Mouse (Mus musculus): ENCODE results near the gene Trmo. TPM values are rescaled to one million over a fixed set of nuclear protein-coding genes. Genes with fewer than 3 reads are reported as not detected.

Trmo gene
- polyA plus RNA-seq (2014; fragmentation: Nextera tagmentation; extraction: Ambion mirVana), result 8.4 and 11.5 TPM in 2 replicates

- ATAC-seq (replicated peaks; ENCODE audit: insufficient number of reproducible peaks, low FRiP score, low TSS enrichment), result peak; percentile 91
Observed at GRCm38 (mm10) chr4:46389013-46389611, at the start of gene Trmo. TSS of gene Trmo (minus strand) at chr4:46389437.

GRCm38 (mm10) chr4:46432339-46433036 is 43.3 kb upstream of the Trmo start:
- no peak overlapping the region for H3K4me3 ChIP-seq (ENCODE audit: low read depth, low read length)
- no peak overlapping the region for H3K9ac ChIP-seq (ENCODE audit: low read depth, low read length)
- peak; percentile 86 for ATAC-seq (replicated peaks; ENCODE audit: insufficient number of reproducible peaks, low FRiP score, low TSS enrichment)
- H3K27me3 ChIP-seq (ENCODE audit: control insufficient read depth, insufficient read depth, low read length), result no peaks in the 10 kb centered on the region
- no peaks in the 10 kb centered on the region for H3K9me3 ChIP-seq (replicated peaks; ENCODE audit: control insufficient read depth, low read length)
- H3K36me3 ChIP-seq (ENCODE audit: control insufficient read depth, insufficient read depth, low read length), result no peaks in the 10 kb centered on the region
- H3K4me1 ChIP-seq (ENCODE audit: control insufficient read depth, insufficient read depth, low read length), result no peaks in the 10 kb centered on the region
- H3K27ac ChIP-seq (ENCODE audit: low read depth, low read length), result peak overlapping the region; percentile 62; the same call in 1 of the 2 replicates
- H3K4me2 ChIP-seq, result peak overlapping the region; percentile 12; the same call in 1 of the 2 replicates
- WGBS (ENCODE audit: insufficient replicate concordance), result 63% methylated on average over 12 of the region's 12 CpGs

More at GRCm38 (mm10) chr4:46389013-46389611, at the start of gene Trmo:
- H3K4me3 ChIP-seq (ENCODE audit: low read depth, low read length), result peak within 1 kb of the TSS; percentile 71
- H3K36me3 ChIP-seq (ENCODE audit: control insufficient read depth, insufficient read depth, low read length), result peaks cover 5% of the 10 kb centered on the region; the same call in 1 of the 2 replicates
- peak within 1 kb of the TSS; percentile 94 for H3K9ac ChIP-seq (ENCODE audit: low read depth, low read length)
- H3K9me3 ChIP-seq (replicated peaks; ENCODE audit: control insufficient read depth, low read length), result no peaks in the 10 kb centered on the region
- under 1% methylated on average over 56 of the region's 56 CpGs for WGBS (ENCODE audit: insufficient replicate concordance)
- no peaks in the 10 kb centered on the region for H3K4me1 ChIP-seq (ENCODE audit: control insufficient read depth, insufficient read depth, low read length)
- H3K27ac ChIP-seq (ENCODE audit: low read depth, low read length), result peak within 1 kb of the TSS; percentile 88
- H3K27me3 ChIP-seq (ENCODE audit: control insufficient read depth, insufficient read depth, low read length), result no peaks in the 10 kb centered on the region
- peak within 1 kb of the TSS; percentile 68 for H3K4me2 ChIP-seq

- Histone ChIP-seq H3K4me1 (ENCODE audit: control insufficient read depth, insufficient read depth, low read length) (no peaks in the 10 kb centered on the region), H3K9ac (ENCODE audit: low read depth, low read length) (no peak overlapping the region), H3K4me2 (no peak overlapping the region), H3K9me3 (replicated peaks; ENCODE audit: control insufficient read depth, low read length) (no peaks in the 10 kb centered on the region), H3K36me3 (ENCODE audit: control insufficient read depth, insufficient read depth, low read length) (no peaks in the 10 kb centered on the region), H3K4me3 (ENCODE audit: low read depth, low read length) (no peak overlapping the region), H3K27ac (ENCODE audit: low read depth, low read length) (no peak overlapping the region), H3K27me3 (ENCODE audit: control insufficient read depth, insufficient read depth, low read length) (no peaks in the 10 kb centered on the region)
- 65% methylated on average over 10 of the region's 10 CpGs for WGBS (ENCODE audit: insufficient replicate concordance)
- ATAC-seq (replicated peaks; ENCODE audit: insufficient number of reproducible peaks, low FRiP score, low TSS enrichment), result no peak
Observed at GRCm38 (mm10) chr4:46428903-46429499, 39.8 kb upstream of the Trmo start.

GRCm38 (mm10) chr4:46422625-46423024 is 33.4 kb upstream of the Trmo start:
- H3K4me1 ChIP-seq (ENCODE audit: control insufficient read depth, insufficient read depth, low read length), result no peaks in the 10 kb centered on the region
- no peak overlapping the region for H3K27ac ChIP-seq (ENCODE audit: low read depth, low read length)
- no peak for ATAC-seq (replicated peaks; ENCODE audit: insufficient number of reproducible peaks, low FRiP score, low TSS enrichment)
- no peaks in the 10 kb centered on the region for H3K9me3 ChIP-seq (replicated peaks; ENCODE audit: control insufficient read depth, low read length)
- H3K36me3 ChIP-seq (ENCODE audit: control insufficient read depth, insufficient read depth, low read length), result no peaks in the 10 kb centered on the region
- WGBS (ENCODE audit: insufficient replicate concordance), result 75% methylated on average over 8 of the region's 8 CpGs
- no peak overlapping the region for H3K4me2 ChIP-seq
- no peak overlapping the region for H3K9ac ChIP-seq (ENCODE audit: low read depth, low read length)
- H3K4me3 ChIP-seq (ENCODE audit: low read depth, low read length), result no peak overlapping the region
- no peaks in the 10 kb centered on the region for H3K27me3 ChIP-seq (ENCODE audit: control insufficient read depth, insufficient read depth, low read length)

GRCm38 (mm10) chr4:46418851-46419250 is 29.6 kb upstream of the Trmo start:
- no peak overlapping the region for H3K4me3 ChIP-seq (ENCODE audit: low read depth, low read length)
- no peak overlapping the region for H3K9ac ChIP-seq (ENCODE audit: low read depth, low read length)
- WGBS (ENCODE audit: insufficient replicate concordance), result 74% methylated on average over 9 of the region's 9 CpGs
- no peaks in the 10 kb centered on the region for H3K9me3 ChIP-seq (replicated peaks; ENCODE audit: control insufficient read depth, low read length)
- no peaks in the 10 kb centered on the region for H3K36me3 ChIP-seq (ENCODE audit: control insufficient read depth, insufficient read depth, low read length)
- H3K4me2 ChIP-seq, result no peak overlapping the region
- H3K27ac ChIP-seq (ENCODE audit: low read depth, low read length), result no peak overlapping the region
- H3K4me1 ChIP-seq (ENCODE audit: control insufficient read depth, insufficient read depth, low read length), result no peaks in the 10 kb centered on the region
- H3K27me3 ChIP-seq (ENCODE audit: control insufficient read depth, insufficient read depth, low read length), result no peaks in the 10 kb centered on the region
- no peak for ATAC-seq (replicated peaks; ENCODE audit: insufficient number of reproducible peaks, low FRiP score, low TSS enrichment)

GRCm38 (mm10) chr4:46417491-46417890 is 28.3 kb upstream of the Trmo start:
- no peaks in the 10 kb centered on the region for H3K9me3 ChIP-seq (replicated peaks; ENCODE audit: control insufficient read depth, low read length)
- no peak overlapping the region for H3K4me2 ChIP-seq
- H3K9ac ChIP-seq (ENCODE audit: low read depth, low read length), result no peak overlapping the region
- no peaks in the 10 kb centered on the region for H3K36me3 ChIP-seq (ENCODE audit: control insufficient read depth, insufficient read depth, low read length)
- no peaks in the 10 kb centered on the region for H3K4me1 ChIP-seq (ENCODE audit: control insufficient read depth, insufficient read depth, low read length)
- whole genome bisulfite sequencing (ENCODE audit: insufficient replicate concordance), result 48% methylated on average over 3 of the region's 3 CpGs
- H3K4me3 ChIP-seq (ENCODE audit: low read depth, low read length), result no peak overlapping the region
- H3K27ac ChIP-seq (ENCODE audit: low read depth, low read length), result no peak overlapping the region
- ATAC-seq (replicated peaks; ENCODE audit: insufficient number of reproducible peaks, low FRiP score, low TSS enrichment), result no peak
- no peaks in the 10 kb centered on the region for H3K27me3 ChIP-seq (ENCODE audit: control insufficient read depth, insufficient read depth, low read length)

- WGBS (ENCODE audit: insufficient replicate concordance), result 73% methylated on average over 7 of the region's 7 CpGs
- no peaks in the 10 kb centered on the region for H3K27me3 ChIP-seq (ENCODE audit: control insufficient read depth, insufficient read depth, low read length)
- H3K9me3 ChIP-seq (replicated peaks; ENCODE audit: control insufficient read depth, low read length), result no peaks in the 10 kb centered on the region
- ATAC-seq (replicated peaks; ENCODE audit: insufficient number of reproducible peaks, low FRiP score, low TSS enrichment), result no peak
- H3K4me3 ChIP-seq (ENCODE audit: low read depth, low read length), result no peak within 1 kb of the TSS
- no peaks in the 10 kb centered on the region; the same call in 1 of the 2 replicates for H3K4me1 ChIP-seq (ENCODE audit: control insufficient read depth, insufficient read depth, low read length)
- no peak within 1 kb of the TSS for H3K27ac ChIP-seq (ENCODE audit: low read depth, low read length)
- no peak within 1 kb of the TSS for H3K4me2 ChIP-seq
- no peak within 1 kb of the TSS for H3K9ac ChIP-seq (ENCODE audit: low read depth, low read length)
- H3K36me3 ChIP-seq (ENCODE audit: control insufficient read depth, insufficient read depth, low read length), result no peaks in the 10 kb centered on the region
Observed at GRCm38 (mm10) chr4:46413406-46413805, 24.2 kb upstream of the Trmo start, which contains the start of gene Hemgn. TSS of gene Hemgn (minus strand) at chr4:46413506.

GRCm38 (mm10) chr4:46412113-46412512 is 22.9 kb upstream of the Trmo start:
- no peaks in the 10 kb centered on the region for H3K36me3 ChIP-seq (ENCODE audit: control insufficient read depth, insufficient read depth, low read length)
- no peak overlapping the region for H3K27ac ChIP-seq (ENCODE audit: low read depth, low read length)
- no peaks in the 10 kb centered on the region; the same call in 1 of the 2 replicates for H3K4me1 ChIP-seq (ENCODE audit: control insufficient read depth, insufficient read depth, low read length)
- no peak for ATAC-seq (replicated peaks; ENCODE audit: insufficient number of reproducible peaks, low FRiP score, low TSS enrichment)
- WGBS (ENCODE audit: insufficient replicate concordance), result 54% methylated on average over 1 of the region's 1 CpGs
- H3K4me2 ChIP-seq, result no peak overlapping the region
- no peaks in the 10 kb centered on the region for H3K27me3 ChIP-seq (ENCODE audit: control insufficient read depth, insufficient read depth, low read length)
- no peak overlapping the region for H3K4me3 ChIP-seq (ENCODE audit: low read depth, low read length)
- no peaks in the 10 kb centered on the region for H3K9me3 ChIP-seq (replicated peaks; ENCODE audit: control insufficient read depth, low read length)
- H3K9ac ChIP-seq (ENCODE audit: low read depth, low read length), result no peak overlapping the region

Data from heart, embryonic 11.5 days (tissue).